Mouse (Mus musculus) c-Kit-positive CD71-positive TER-119-positive erythroid progenitor cells, embryonic 14.5 days (primary cell): ENCODE results near the gene Zfp984.
"Not testable (repeated sequence)": the region's sequence is repeated elsewhere in the genome, so short reads cannot be mapped to it uniquely, and the experiment has no call there.

Experiments
- DNase-seq: peaks from one replicate; pipeline ENCODE4 v3.0.0-alpha.2; 2013; ENCODE audit warnings: low spot score

The Zfp984 gene

DNA sequence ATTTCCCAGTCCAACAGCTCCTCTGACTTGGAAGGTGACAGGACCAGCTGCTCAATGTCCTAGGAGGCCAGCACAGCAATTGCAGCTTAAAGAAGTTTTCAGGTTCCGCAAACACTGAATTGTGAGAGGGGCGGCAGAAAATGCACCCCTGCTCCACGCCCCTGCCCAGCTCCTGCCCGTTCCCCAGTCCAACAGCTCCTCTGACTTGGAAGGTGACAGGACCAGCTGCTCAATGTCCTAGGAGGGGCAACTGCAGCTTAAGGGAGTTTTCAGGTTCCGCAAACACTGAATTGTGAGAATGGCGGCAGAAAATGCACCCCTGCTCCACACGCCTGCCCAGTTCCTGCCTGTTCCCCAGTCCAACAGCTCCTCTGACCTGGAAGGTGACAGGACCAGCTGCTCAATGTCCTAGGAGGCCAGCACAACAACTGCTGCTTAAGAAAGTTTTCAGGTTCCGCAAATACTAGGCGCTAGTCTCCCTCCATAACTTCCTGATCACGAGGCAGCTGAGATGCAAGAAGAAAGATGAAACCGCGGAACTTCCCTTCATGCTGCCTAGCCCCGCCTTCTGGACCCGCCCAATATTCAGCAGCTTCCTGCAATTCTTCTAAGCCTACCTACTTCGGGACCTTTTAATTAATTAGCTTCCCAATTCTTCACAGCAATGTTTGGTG is at the start of gene Zfp984:
TSS of gene Zfp984 (minus strand) at position 497 of the 674 bp plus-strand sequence.
- peak; percentile 42 for DNase-seq

DNA sequence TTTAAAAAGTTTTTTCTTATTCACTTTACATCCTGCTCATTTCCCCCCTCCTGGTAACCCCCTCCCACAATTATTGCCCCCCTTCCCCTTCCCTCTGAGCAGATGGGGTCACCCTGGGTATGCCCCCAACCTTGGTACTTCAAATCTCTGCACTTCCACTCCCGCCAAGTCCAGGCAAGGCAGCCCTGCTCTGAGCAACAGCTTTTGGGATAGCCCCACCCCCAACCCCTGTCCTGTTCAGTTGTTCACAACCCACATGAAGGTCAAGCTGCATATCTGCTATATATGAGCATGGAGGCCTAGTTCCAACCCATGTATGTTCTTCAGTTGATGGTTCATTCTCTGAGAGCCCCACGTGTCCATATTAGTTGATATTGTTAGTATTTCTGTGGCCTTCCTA is 41.2 kb upstream of the Zfp984 start:
- no peak for DNase-seq

DNA sequence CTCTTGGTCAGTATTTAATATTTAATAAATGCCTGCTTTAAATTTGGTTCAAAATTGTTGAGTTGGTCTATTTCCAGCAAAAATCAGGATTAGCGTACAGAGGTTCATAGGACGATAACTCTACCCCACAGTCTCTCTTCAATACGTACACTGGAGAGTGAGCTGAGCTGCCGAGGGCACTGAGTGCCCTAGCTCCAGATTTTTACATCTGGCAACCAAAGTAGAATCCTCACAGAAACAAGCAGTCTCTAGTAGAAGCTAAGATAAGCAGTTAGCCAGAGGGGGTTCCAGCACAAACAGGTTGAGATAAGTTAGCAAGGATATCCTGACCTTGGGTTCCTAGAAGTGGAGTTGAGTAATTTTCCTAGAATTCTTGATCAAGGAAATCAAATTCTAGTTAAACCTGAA is 39.0 kb upstream of the Zfp984 start:
- DNase-seq: peak; percentile 83

DNA sequence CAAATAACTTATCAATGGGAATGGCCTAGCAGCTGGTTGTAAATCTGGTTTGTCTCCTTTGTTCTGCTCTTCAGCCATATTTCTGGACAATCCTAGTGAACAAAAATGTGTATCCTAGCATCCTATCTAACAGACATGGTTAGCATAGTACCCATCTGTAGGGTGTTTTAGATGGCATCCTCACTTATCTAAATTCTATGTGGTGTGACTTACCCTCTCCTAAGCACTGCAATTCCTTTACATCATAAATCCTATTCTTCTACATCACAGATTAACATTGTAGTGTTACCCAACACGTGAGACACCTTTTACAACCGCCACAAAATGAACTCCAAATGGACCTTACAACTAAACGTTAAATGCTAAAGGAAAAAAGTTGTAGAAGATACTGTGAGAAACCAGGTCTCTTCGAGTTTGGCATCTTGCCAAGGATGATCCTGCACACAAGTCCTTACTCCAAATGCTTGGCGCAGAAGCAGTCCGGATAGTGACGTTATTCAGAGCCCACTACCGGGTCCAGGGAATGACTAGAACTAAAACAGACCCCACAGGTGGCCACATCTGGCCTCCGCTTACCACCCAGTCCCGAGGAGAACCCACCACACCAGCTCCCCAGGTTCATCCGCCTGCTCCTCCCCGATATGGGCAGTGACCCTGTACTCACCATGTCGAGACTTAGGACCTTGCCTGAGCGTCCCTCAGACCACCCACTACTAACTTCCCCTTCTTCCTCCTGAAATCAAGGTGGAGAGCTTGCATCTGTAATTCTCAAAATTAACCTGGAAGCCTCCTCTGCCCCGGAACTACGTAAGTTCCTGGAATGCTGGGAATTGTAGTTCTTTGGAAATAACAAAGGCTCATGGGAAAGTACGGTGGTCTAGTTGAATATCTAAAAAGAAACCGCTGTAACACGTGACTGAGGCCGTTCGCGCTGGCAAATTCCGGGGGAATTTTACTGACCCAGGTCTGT is 38.3 kb upstream of the Zfp984 start, which contains the start of gene Zfp933:
TSS of gene Zfp933 (minus strand) at position 753 of the 970 bp plus-strand sequence.
- DNase-seq: peak; percentile 83

DNA sequence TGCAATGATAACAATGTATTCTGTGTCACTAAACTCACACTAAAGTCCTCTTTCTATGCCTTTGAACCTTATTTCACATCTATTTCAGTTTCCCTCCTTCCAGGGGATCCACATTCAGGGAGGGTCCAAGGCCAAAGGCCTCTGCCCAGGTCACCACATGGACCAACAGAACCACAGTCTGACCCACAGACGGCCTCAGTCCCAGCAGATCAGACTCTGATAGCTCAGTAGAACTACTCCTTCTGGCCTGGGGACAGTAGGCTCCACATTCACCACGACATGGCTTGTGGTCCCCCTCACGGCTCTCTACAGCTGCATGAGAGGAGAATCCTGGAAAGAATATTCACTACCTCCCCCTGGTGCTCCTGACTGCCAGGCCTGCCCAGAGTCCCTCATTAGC is 33.3 kb upstream of the Zfp984 start:
- DNase-seq: no peak

DNA sequence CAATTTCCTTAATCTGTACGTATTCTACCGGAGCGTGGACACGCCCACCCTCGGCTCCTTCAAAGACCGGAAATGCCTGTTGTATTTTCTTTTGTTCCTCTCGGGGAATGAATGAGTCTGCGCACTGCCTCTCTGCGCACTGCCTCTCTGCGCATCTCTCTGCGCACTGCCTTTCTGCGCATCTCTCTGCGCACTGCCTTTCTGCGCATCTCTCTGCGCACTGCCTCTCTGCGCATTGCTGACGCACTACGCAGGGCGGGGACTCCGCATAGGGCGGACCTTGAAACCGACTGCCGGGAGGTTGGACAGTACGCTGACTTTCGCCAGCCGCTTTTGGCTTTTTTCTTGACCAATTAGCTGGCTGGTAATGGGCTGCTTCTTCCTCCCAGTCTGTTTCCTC is 29.7 kb upstream of the Zfp984 start:
- DNase-seq: not testable (repeated sequence)

DNA sequence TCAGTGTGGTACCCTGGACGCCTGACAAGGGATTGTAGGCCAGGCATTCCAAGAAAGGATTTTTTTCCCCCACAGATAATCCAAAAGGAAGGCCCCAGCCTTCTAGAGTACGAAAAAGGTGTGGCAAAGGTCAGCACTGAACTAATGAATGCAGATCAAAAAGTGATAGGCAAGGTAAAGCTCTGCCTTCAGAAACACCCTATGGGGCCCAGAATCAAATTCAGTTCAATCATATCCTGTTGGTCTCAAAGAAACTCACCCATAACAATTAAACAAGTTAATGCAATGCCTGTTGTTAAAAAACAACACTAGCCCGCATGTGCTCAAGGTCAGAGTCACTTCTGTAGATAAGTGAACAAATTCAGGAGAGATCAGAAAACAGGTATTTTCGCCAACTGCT is 14.8 kb upstream of the Zfp984 start:
- DNase-seq: no peak

DNA sequence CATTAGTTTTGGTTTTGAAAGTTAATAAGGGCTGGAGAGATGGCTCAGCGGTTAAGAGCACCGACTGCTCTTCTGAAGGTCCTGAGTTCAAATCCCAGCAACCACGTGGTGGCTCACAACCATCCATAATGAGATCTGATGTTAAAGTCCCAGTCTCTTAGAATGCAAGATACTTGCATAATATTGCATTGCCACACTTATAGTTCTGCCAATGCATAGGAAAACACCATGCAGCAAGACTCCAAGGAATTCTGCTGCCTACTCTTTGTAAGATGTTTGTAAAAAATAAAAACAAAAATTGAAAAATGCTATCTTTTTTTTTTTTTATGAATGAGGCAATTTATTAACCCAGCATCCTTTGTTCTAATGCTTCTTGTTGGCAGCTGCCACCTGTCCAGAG is 11.8 kb upstream of the Zfp984 start:
- not testable (repeated sequence) for DNase-seq

DNA sequence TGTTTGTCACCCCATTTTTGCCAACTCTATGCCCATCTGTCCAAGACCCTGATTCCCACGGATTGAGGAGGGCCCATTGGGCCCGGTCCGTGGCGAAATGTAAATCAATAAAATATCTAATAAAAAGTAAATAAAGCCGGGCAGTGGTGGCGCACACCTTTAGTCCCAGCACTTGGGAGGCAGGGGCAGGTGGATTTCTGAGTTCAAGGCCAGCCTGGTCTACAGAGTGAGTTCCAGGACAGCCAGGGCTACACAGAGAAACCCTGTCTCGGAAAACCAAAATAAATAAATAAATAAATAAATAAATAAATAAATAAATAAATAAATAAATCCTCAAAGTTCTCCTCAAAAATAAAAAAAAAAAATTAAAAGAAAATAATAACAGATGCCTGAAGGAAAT is 10.1 kb upstream of the Zfp984 start:
- DNase-seq: not testable (repeated sequence)

DNA sequence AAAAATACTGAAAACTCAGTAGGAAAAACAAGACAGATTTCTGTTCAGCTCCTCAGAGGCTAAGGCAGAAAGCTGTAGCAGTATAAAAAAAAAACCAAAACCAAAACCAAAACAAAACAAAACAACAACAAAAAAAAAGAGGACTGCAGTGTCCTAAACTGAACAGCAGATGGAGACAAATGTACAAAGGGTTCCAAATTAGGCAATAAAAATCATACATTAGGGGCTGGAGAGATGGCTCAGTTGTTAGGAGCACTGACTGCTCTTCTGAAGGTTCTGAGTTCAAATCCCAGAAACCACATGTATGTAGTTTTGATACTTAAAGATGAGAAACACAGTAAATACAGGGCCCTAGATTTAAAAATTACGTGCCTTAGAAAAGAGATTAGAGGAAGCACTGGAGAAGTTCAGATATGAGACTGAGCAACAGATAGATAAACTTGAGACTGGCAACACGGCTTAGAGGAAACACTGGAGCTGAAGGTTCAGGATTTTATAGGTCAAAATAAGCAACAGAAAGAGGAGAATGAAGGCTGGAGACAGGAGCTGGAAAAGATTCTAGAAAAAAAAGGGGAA is 5.1 kb upstream of the Zfp984 start:
- DNase-seq: peak; percentile 51

DNA sequence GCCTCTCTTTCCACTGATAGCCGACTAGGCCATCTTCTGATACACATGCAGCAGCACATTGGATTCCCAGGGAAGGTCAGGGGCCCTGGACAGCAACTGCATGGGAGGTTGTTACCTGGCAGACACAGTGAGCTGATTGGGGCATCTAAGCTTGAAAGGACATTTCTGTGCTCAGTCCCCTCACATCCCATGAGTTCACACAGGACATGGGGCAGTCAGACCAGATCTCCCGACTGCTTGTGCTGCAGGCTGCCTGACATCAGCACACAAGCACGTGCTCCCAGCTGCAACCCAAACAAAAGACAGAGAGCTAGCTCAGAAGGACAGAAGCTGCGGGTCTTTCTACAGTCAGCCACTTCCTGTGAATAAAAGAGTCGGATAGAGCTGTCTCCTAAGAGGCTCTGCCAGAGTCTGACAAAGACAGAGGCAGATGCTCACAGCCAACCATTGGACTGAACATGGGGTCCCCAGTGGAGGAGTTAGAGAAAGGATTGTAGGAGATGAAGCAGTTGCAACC is 3.7 kb upstream of the Zfp984 start:
- DNase-seq: no peak

DNA sequence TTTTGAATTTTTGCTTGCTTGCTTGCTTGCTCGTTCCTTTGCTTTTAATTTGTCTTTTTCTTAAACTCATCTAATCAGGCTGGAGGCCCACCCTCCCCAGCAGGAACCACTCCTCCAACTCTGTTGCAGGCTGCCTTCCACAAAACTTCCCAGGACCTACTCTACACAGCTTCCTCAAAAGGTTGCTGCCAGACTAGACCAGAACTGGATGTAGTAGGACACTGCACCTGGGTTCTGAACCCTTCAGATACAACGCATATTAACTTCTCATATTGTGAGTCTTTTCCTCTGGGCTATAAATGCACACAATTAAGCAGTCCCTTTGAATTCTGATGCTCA is 347 bp upstream of the Zfp984 start:
- not testable (repeated sequence) for DNase-seq

DNA sequence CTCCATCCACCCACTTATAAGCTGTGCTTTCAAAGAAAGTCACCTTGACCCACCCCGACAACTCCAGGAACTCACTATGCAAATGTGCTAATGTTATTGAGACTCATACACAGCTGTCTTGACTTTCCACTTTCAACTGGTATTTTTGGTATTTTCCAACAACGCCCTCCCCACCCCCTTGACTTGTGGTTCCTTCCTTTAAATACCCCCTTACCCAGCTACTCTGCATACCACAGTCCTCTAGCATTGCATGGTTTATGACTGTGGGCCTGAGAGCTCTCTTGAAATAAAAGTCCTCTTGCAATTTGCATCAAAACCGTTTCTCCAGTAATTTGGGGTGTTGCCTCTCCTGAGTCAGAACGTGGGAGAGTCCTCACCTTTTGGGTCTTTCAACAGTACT is 1.1 kb downstream of the Zfp984 start:
- not testable (repeated sequence) for DNase-seq

DNA sequence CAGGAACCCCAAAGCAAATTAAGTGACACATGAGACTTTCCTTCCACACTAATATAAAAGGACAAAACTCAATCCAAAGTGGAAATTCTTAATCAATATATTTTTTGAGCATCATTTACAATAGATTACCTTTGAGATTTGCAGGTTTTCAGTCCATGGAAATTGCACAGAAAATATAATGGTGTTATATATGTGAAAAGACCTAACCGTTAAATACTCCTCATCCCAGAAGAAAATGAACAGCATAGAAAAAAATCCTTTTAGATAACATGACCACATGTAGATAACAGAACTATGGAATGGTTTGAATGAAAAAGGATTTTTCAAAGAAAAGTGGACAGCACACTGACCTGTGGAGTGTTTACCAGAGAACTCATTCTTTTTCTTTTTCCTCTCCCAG is 14.3 kb downstream of the Zfp984 start:
- DNase-seq: not testable (repeated sequence)

DNA sequence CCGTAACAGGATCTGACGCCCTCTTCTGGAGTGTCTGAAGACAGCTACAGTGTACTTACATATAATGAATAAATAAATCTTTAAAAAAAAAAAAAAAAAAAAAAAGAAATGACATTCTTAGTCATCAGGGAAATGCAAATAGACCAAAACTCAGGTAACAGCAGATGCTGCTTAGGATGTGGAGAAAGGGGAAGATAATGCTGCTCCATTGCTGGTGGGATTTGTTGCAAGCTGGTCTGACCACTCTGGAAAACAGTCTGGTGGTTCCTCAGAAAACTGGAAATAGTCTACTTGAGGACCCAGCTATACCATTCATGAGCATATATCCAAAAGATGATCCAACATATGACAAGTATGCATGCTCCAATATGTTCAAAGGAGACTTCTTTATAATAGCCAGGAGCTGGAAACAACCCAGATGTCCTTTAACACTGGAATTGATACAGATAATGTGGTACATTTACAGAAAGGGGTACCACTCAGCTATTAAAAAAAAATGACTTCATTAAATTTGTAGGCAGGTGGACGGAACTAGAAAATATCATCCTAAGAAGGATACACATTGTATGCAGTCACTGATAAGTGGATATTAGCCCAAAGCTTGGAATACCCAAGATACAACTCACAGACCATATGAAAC is 15.4 kb downstream of the Zfp984 start:
- not testable (repeated sequence) for DNase-seq

DNA sequence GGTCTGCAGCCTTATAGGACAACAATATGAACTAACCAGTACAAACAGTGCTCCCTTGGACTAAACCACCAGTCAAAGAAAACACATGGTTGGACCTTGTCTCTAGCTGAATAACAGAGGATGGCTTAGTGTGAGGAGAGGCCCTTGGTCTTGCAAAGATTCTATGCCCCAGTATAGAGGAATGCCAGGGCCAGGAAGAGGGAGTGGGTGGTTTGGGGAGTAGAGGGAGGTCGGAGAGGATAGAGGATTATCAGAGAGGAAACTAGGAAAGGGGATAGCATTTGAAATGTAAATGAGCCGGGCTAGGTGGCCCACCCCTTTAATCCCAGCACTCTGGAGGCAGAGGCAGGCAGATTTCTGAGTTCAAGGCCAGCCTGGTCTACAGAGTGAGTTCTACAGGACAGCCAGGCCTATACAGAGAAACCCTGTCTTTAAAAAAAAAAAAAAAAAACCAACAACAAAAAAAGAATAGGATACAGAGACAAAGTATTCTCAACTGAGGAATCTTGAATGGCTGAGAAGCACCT is 16.1 kb downstream of the Zfp984 start:
- DNase-seq: not testable (repeated sequence)

DNA sequence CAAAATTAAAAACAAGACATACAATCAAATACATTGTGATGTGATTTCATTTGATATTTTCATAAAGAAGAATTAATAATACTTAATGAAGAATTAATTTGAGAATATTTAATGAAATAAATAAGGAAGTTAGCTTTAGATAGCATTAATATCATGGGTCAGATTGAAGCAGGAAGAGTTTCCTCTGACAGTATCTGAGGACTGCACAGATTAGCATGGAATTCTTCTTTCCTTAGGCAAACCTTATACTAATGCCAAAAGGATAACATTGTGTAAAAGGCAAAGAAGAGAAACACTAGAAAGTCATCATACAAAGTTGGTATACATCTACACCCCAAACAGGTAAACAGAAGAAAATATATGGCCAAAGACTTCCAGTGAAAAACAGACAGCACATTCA is 17.9 kb downstream of the Zfp984 start:
- DNase-seq: not testable (repeated sequence)

DNA sequence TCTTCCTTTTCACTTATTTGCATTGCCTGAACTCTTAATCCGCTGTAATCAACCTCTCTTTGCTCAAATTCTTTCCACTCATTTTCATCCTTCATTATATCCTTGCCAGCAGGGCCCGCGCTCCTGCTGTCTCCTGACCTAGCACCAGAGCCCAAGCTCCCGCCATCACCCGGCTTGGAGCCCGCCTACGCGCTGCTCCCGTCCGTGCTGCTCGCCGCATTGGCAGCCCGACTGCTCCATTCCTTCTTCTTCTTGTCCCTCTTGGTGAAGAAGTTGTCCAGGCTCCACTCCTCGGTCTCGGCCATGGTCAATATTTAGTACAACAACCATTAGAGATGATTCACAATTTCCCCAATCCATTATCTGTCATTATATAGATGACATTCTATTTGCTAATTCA is 63.3 kb downstream of the Zfp984 start:
- not testable (repeated sequence) for DNase-seq

DNA sequence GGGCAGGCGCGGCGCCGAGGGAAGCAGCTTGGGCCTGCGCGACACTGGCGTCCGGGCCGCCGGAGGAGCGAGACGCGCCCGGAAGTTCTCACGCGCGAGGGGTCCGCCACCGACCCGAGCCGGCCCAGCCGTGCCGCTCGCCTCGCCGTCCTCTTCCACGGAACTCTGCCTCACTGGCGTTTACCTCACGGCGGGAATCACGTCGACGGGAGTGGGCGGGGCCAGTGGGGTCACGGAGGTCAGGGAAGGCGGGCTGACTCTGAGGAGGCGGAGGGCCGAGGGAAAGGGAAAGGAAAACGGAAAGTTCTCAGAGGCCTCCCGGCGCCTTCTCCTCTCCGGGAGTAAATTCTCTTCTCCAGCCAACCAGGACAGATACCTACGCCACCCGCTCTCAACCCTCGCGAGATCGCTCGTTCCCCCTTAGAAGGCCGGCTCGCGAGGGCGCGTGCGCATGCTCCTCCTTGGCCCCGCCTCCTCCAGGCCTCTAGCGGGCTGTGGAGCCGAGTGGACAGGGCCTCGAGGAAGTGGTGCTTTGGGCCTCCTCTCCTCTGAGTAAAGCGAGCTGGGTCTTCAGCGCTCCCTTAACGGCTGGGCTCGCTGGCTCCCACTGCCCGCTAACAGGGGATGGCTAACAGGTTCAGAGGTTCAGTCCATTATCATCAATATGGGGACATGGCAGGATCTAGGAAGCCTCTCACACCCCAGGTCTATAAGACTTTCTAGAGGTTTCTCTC is 70.8 kb downstream of the Zfp984 start:
- not testable (repeated sequence) for DNase-seq
